Mouse (Mus musculus) layer of hippocampus, postnatal 36 days (tissue): ENCODE data around the gene Spata48. TPM values are rescaled to one million over a fixed set of nuclear protein-coding genes. Genes with fewer than 3 reads are reported as not detected.

Source experiments
- DNase-seq, 2 experiments: peaks; one replicate each; pipeline ENCODE4 v3.0.0; 2022
- total RNA-seq, 2 experiments: library from RNA; stranded (reverse); gene quantifications; 2 replicates each; pipeline ENCODE4 v1.2.3; 2021

Gene Spata48
- total RNA-seq, 2 experiments from 2014 or later: 1.0 to 2.4 TPM

DNA sequence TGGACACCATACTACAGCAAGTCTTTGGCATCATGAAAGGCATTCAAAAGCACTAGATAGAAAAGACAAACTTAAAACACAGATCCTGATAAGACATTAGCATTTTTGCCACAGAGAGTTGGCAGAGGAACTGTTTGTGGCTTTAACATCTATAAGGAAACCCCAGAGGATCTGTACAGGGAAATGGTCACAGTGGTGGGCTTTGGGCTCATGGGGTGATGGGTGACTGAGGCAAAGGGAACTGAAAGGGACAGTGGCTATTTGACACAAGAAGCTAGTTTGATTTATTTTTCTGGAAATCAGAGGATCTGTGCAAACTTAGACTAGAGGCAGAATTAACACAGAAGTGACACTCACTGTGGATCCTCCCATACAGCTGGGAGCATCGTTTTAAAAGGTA is 74.4 kb downstream of the Spata48 start:
- no peak for DNase-seq

DNA sequence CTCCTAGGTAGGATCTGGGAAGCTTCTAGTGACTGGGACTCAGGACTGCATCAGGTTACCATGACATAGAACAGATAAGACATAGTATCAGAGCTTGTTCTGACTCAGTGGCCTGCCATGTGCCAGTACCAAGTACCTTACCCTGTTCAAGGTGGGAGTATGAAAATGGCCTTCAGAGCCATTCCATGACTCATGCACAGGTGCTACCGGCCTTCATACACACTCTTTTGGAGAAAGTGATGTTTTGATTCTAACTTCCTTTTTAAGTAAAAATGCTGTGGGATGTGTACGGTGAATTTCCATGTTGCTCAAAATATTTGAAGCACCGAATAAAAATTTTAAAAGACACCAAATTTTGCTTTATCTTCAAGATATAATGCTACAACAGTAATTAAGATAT is 84.1 kb downstream of the Spata48 start:
- DNase-seq: no peak

DNA sequence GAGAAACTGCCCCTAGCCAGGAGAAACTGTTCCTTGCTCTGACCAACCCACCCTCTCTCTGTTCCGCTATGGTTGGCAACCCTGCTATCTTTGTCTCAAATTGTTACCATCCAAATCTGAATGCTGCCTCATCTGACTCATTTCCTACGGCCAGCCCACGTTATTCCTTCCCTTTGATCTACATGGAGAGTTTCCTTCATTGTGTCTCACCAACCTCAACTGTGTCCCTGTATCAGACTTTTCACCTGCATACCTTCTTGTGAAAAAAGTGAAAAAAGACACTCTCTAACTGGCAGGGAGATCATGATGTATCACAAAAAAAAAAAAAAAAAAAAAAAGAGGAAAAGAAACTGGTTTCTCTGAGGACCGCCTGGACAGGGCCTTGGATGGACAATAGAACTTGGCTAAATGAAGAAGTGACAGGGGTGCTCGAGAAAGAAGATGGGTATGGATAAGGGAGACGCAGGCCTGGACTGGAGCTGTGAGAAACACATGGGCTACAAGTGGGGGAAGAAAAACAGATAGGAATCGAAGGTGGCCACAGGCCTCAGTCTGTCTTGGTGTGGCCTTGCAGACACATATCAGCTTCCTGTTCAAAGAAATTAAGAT is 85.1 kb downstream of the Spata48 start:
- DNase-seq: no peak

DNA sequence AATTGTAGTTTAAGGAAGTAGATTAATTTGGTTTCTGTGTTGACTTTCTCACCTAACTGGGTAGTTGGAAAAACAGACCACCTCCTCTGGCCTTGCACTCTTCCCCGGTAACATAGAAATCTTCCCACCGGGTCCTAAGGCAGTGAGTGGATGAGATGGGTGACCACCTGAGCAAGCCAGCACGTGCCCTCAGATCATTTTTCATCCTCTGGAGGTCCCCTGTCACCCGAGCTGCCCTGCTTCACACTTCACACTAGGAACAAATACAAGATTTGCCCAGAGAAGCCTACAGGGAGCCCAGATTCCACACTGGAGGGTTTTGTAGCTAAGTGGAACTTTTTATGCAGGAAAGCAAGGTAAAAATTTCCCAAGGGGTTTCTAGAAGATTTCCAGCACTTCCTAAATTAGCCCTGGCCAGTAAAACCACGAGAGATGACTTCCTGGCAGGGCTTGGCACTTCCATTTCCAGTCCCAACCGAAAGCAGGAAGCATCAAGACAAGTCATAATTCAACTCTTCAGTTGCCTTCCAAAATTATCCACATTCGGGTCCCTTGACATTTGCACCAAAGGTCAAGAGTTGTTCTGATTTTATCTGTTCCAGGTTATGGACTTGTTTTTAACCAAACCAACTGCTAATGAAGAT is 85.8 kb downstream of the Spata48 start:
- DNase-seq: no peak

DNA sequence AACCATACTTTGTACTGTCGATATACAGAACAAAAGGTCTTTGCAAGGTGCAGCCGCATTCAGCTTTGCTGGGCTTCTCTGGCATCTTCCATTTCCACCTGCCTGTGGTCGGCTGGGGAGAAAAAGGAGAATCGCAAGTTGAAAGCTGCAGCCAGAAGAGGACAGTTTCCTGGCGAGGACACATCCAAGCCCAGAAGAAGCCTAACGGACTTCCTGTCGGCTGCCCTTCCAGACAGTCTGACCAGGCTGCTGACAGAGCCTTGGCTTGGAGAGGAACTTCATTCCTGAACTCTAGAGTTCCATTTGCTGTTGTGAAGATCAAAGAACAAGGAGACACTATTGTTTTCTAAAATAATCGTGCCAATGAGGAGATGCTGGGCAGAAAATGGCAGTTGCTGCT is 93.7 kb downstream of the Spata48 start:
- DNase-seq: no peak

DNA sequence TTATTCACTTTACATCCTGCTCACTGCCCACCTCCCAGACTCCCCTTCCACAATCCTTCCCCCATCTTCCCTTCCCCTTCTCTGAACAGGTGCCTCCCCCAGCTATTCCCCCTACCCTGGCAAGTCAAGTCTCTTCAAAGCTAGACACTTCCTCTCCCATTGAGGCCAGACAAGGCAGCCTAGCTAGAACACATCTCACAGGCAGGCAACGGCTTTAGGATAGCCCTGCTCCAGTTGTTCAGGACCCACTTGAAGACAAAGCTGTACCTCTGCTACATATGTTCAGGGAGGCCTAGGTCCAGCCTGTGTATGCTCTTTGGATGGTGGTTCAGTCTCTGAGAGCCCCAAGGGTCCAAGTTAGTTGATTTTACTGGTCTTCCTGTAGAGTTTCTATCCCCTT is 94.3 kb downstream of the Spata48 start:
- DNase-seq: no peak

DNA sequence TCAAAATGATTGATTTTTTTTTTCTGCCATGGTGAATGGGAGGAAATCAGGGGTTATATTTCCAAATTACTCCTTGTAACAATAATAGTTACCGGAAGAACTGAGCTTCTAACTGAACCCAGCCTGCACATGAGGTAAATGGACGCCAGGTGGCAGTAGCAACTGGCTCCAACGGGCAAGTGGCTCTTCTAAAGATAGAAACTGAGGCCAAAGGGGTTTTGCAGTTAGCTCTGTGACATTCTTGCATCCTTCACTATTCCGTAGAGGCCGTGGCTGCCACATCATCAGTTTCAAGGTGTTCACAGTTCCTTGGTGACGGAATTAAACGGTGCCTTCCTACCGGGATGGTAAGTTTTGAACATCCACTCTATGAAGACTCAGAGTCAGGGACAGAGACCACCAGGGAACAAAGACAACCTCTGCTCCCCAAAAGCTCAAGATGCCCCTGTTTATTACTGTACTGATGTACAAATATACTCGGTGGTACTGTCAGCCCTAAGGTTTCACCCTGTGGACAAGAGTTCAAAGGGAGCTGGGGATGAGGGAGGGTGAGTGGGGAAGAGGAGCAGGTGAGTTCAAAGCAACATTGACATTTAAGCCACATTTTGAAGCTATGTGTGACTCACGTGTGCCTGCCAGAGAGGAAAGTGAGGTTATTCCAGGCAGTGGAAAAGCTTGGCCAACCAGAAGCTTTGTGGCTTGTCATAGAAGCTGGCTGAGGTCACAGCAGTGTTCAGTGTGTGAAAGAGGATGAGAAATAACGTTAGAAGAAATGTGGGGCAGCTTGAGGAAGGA is 95.5 kb downstream of the Spata48 start:
- DNase-seq: peak in 1 of 2 experiments; percentile 28

DNA sequence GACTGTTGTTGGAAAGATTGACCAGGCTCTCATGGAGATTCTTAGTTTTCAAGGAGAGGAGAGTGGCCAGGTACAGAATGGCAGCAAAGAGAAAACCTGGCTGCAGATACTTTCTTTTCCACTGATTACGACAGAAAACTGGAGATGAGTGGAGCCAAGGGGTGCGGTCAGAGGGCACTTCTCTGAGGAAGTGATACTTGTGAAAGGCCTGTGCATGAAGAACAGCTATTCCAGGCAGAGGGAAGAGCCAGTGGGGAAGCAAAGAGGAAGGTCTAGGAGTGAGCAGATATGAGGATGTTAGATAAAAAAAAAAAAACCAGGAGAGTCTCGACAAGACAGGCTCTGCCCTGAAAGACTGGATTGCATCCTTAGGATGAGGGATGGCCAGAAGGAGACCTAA is 96.8 kb downstream of the Spata48 start:
- no peak for DNase-seq

DNA sequence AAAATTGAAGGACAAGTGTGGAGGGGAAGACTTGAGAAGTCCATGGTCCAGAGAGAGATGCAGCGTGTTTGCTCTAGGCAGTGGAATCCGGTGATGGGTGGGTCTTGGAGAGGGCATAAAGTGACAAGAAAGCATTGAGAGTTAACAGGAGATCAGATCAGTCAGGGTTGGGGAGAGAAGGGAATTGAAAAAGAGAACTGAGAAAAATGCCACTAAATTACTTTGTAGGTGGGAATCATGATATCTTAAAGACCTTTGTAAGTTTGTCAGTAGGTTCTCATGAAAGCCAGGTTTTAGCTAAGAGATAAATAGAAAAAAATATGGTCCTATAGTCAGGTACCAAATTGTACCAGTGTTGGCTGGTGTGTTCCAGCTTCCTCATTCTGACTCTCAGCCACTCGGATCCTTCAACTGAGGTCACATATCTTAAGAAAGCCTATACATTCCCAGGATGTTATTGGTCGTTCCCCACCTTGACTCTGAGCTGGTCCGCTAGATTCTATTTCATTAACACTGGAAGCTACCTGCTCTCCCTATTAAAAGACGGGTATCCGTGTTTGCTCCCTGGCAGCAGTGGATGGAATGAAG is 97.3 kb downstream of the Spata48 start:
- no peak for DNase-seq

DNA sequence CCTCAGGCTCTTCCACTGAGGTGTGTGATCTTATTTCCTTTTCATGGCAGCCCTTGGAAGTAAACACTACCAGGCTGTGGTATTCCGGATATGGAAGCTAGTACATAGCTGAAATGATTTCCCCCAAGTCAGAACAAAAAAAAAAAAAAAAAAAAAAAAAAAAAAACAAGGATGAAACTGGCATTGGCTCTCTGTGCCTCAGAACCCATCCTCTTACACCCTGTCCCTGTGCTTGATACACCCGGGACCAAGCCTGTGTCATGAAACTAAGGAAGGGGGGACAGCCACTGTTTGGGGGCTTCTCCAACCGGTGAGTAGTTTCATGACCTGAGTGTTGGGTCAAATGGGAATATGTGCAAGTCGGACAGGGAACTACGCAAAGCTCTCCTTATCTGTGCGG is 99.2 kb downstream of the Spata48 start:
- no peak for DNase-seq

DNA sequence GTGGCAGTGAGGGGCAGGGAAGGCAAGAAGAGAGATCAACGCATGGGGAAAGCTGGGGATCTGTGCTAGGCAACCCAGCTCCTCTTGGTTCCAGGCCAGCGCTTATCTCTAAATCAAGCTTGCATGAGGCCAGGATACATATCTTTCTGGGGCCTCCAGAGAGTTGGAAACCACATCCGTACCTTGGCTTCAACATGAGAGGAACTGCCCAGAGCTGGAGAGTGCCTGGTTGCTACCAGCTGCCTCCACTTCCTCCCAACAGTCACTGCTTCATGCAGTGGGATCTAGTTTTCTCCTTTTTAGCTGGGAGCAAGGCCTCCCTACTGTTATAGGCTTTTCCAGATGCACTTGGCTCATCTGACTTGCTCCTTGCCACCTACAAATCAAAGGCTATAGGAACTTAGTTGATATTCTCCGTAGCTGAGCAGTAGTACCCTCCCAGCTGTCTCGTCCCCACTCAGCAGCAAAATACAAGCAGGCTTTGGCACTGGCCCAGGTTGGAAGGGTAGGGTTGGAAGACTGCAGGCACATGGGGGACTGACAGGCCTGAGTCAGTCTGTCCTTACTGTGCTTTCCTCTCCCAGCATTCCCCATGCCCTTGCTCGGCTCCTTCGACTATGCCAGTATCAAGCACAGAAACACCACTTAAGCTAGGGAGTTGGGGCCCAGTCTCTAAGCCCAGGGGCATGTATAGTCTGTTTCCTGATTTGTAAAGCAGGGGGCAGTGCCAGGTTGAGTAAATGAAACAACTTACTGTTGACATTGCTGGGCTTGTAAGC is 102.6 kb downstream of the Spata48 start:
- no peak for DNase-seq

Other genes starting within 250 kb of the Spata48 start
- gene Zpbp, start 314 bp downstream of the Spata48 start, total RNA-seq: under 1 TPM; 0.58 to 0.72 TPM
- not detected for gene 4930512M02Rik, start 165.7 kb downstream of the Spata48 start, total RNA-seq
- 1 to 10 TPM; 2.7 to 3.0 TPM for gene Ikzf1, start 222.9 kb downstream of the Spata48 start, total RNA-seq